Mouse (Mus musculus): ENCODE measurements around the gene Cdc20. TPM values are rescaled to one million over a fixed set of nuclear protein-coding genes. Genes with fewer than 3 reads are reported as not detected.

The Cdc20 gene
- 11.4 TPM for polyA plus RNA-seq (2017; shearing (Covaris generic))

DNA sequence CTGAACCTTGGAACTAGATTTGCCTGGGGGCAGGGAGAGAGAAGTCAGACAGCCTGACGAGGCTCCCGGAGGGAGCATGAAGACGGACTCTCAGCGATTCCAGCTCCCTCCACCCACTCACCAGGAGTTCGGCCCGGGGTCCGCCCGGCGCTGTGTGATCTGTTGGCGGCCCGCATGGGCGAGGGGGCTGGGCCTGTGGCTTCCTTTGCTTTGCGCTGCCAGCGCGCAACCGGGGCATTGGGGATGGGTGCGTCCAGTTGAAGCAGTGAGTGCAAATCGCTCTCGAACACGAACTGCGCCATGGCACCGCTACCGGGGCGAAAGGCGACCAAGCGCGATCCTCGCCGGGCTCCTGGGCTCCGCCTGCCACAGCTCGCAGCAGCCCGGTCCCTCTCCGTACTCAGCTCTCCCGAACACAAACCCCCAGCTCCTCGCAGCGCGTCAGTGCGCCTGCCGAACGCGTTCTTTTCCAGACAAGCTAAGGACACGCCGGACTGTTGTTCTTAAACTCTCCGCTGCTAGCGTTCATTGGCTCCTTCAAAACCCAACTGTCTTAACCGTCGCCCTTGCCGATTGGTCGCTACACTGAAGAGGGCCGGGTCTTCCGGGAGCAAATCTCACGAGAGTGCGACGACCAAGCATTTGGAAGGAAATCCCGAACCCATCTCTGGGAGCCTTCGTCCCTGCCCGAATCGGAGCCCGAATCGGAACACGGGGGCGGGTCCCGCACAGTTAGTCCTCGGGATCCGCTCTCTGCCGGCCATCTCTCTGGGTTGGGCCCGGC lies at the start of gene Cdc20:
Gene Cdc20, minus strand, starts transcription at position 533 of the 784 bp plus-strand sequence.

DNA sequence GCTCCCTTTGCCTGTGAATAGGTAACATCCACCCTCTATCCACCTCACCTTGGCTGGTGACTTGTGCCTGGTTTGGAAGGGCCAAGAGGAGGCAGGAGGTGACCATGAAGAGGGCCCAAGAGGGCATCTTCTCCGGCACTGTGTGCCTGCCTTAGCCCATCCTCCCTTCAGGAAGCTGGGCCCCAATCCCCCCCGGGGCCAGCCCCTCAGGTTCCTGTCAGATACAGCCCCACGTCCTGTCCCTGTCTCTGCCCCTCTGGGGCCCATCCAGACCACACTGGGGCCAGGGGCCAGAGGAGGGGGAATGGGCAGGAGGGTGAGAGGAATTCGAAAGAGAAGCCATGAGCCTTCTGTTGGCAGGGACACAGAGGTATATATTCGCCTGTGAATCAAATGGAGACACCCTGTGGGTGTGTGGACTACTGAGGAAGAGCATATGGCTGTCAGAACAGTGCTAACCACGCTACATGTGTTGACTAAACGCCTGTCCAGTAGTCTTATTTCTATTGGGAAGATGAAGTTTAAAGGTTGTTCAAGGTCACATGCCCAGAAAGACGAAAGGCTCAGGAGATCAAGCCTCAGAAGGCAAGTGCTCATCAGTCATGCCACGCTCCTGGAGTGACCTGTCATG lies 20.3 kb upstream of the Cdc20 start, which contains the start of gene Mpl:
Gene Mpl, minus strand, starts transcription at position 169 of the 631 bp plus-strand sequence.

DNA sequence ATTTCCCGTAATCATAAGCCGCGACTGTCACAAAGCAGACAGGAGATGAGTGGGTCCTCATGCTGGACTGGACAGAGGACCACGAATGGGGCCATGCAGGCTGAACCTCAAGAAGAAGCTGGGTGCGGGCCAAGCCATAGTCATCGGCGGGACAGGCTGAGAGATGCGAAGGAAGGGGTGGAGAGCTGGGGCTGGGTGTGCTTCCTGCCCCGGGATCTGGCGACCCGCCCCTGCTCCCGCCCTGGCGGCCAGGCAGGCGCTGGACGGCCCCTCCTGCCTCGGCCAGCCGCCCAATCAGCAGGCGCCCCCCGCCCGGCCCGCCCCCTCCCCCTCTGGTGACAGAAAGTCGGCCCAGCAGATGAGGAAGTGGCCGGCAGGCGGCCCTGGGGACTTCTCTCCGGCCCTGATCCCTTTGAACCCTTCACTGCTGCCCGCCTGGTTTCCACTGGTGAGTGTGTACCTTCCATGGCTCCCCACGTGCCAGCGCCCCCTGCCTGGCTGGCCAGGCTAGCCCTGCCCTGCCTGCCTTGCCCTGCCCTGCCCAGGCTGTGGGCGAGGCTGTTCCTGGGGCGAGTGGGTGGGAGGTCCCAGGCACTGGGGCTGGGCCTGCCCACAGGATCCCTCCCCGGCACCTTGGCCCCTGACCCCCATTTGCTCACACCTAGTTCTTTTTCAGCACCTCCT lies 9.2 kb downstream of the Cdc20 start, which contains the start of gene Elovl1:
Gene Elovl1, plus strand, starts transcription at position 326 of the 684 bp plus-strand sequence.

DNA sequence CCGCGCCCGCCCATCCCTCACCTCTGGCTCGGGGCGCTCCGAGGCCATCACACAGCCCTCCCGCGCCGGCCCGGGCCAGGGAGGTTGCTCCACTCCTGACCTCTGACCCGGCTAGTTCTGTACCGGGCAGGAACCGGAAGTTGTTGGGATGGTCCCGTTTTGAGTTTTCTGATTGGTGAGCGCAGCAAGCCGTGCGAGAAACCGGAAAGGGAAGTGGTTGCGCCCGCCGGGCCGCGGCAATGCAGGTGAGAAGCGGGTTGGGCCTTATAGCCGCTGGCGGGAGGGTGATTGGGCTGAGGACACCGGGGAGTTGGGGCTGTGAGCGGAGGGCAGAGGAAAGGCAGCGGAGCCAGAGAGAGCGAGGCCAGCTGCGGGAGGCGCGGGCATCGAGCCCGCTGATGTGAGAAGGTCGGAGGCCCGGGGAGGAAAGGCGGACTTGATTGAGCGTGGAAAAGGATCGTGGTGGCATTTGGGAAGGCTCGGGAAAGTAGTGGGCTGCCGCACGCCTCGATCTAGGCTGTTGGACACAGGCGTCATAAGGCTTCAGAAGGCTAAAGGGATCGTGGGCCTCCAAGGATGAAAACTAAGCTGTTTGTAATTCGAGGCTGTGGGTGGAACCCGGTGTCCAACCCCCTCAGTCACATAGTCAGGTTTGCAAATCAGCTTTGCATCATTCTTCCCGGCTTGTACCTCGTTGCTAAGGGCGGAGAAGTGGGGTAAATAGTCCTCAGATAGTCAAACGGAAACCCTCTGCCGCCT lies 27.8 kb downstream of the Cdc20 start, which contains the start of the genes Szt2 and Med8:
Gene Szt2, minus strand, starts transcription at position 132 of the 759 bp plus-strand sequence.
Gene Med8, plus strand, starts transcription at position 196 of the 759 bp plus-strand sequence.

Other genes with a start within 250 kb of the Cdc20 start
- gene Ptprf, start 145.9 kb downstream of the Cdc20 start, polyA plus RNA-seq (2017; shearing (Covaris generic)), result 1.6 TPM
- gene Szt2, start 28.1 kb downstream of the Cdc20 start, polyA plus RNA-seq (2017; shearing (Covaris generic)), result 17.4 TPM
- gene Med8, start 28.0 kb downstream of the Cdc20 start, polyA plus RNA-seq (2017; shearing (Covaris generic)), result 114 TPM
- 146 TPM for gene Elovl1, start 9.3 kb downstream of the Cdc20 start, polyA plus RNA-seq (2017; shearing (Covaris generic))
- gene Mpl, start 20.2 kb upstream of the Cdc20 start, polyA plus RNA-seq (2017; shearing (Covaris generic)), result not detected
- not detected for gene Tie1, start 52.7 kb upstream of the Cdc20 start, polyA plus RNA-seq (2017; shearing (Covaris generic))
- gene 2610528J11Rik, start 89.6 kb upstream of the Cdc20 start, polyA plus RNA-seq (2017; shearing (Covaris generic)), result not detected
- 0.19 TPM for gene Tmem125, start 106.7 kb upstream of the Cdc20 start, polyA plus RNA-seq (2017; shearing (Covaris generic))
- gene Cfap57, start 183.4 kb upstream of the Cdc20 start, polyA plus RNA-seq (2017; shearing (Covaris generic)), result not detected
- 170 TPM for gene Ebna1bp2, start 183.4 kb upstream of the Cdc20 start, polyA plus RNA-seq (2017; shearing (Covaris generic))
- not detected for gene Olfr62, start 221.6 kb upstream of the Cdc20 start, polyA plus RNA-seq (2017; shearing (Covaris generic))